Mouse (Mus musculus) cerebellum, adult 2 months (tissue): ENCODE measurements around the gene Jakmip3.
A peak's percentile ranks its signal among the peaks of the same experiment; 100 is the strongest.

ENCODE experiments used
- CTCF ChIP-seq: fragments of 200-500 bp; IDR thresholded peaks from 2 replicates; pipeline ENCODE4 v1.5.1; 2011; ENCODE audit warnings: low read depth, mild to moderate bottlenecking, control low read depth, low read length, moderate library complexity, borderline replicate concordance; ENCODE audit not compliant: insufficient read depth
- POLR2A ChIP-seq: fragments of 200-500 bp; IDR thresholded peaks from 2 replicates; pipeline ENCODE4 v1.6.1; 2011; ENCODE audit warnings: low read length, control low read depth, borderline replicate concordance; ENCODE audit not compliant: insufficient read depth

DNA sequence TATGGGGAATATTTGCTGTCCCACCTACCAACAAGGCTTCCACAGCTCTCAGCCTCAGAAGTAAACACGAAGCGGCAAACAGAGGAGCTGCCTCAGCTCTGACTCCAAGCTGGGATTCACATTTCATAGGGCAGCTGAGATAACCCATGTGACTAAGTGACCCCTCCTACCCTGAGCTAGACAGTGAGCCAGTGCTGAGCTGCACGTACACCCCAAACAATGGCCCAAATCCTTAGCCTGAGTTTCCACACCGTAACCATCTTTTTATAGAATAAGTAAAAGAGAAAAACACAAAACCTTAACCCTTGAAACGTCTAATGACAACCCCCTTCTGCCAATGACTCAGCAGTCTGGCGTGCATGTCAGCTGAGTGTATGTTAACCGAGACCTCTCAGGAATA, 33.5 kb upstream of the Jakmip3 start:
- TF ChIP-seq POLR2A (peak; percentile 21; the same call in 1 of the 2 replicates), CTCF (no peak)
